Comparison of ENCODE assay signal across 13 mouse cellular contexts in the genomic region with DNA sequence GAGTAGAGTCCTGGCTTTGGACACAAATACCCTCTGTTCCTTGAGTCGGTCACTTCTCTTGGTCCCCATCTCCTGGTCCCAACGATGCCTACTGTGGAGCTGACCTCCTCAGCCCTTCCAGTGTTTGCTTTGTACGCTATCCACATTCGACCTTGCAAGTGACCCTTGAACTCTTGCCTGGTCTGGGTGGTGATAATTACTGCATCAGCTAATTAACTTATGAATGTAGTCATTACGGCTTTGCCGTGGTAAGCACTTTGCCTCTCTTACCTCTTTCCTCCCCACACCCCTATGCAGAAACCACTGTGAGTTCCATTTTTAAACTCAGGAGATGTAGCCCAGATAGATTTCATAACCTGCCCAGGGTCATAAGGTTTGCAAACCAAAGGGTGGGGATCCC. TPM values are rescaled to one million over a fixed set of nuclear protein-coding genes. Genes with fewer than 3 reads are reported as not detected.
DNase-seq lines count a peak whose midpoint lies in the region; ATAC-seq and TF ChIP-seq lines count a peak whose summit lies in the region.
"Had no signal": no experiment of that assay in that cellular context is flagged by ENCODE, and none has a peak within 500 bp of the region (broad histone marks: within the 10 kb centered on the region; RNA-seq: fewer than 3 reads in every experiment).

No protein-coding gene starts in this region.

- H3K4me2 ChIP-seq in kidney, embryonic 15.5 days, result no peak overlapping the region
- 0 out of 2 replicates have a peak overlapping the region, but pooled peaks have one; percentile 5 for H3K4me2 ChIP-seq in stomach, postnatal 0 days (replicated peaks; ENCODE audit: low read depth)
- H3K4me2 ChIP-seq in forebrain, embryonic 11.5 days (ENCODE audit: low read depth, low read length, severe bottlenecking), result no peak overlapping the region

- peaks cover 56% of the 10 kb centered on the region for H3K4me1 ChIP-seq in erythroblast, embryonic 14.5 days (ENCODE audit: control insufficient read depth)
- peaks cover 11% of the 10 kb centered on the region for H3K4me1 ChIP-seq in kidney, adult 2 months (ENCODE audit: control insufficient read depth, insufficient read depth, low read length)
- H3K4me1 ChIP-seq in kidney, embryonic 15.5 days, result peaks cover 17% of the 10 kb centered on the region
- H3K4me1 ChIP-seq in spleen, adult 2 months (ENCODE audit: control insufficient read depth, insufficient read depth, insufficient read length), result peaks cover 21% of the 10 kb centered on the region
- no peaks in the 10 kb centered on the region for H3K4me1 ChIP-seq in stomach, postnatal 0 days (replicated peaks; ENCODE audit: control insufficient read depth, insufficient read depth)
- H3K4me1 ChIP-seq in forebrain, embryonic 11.5 days (replicated peaks; ENCODE audit: control insufficient read depth, insufficient read depth, low read length), result 0 out of 2 replicates have a peak, but pooled peaks cover 2% of the 10 kb centered on the region

- WGBS in kidney, adult 2 months, result 51% methylated on average over 6 of the region's 6 CpGs
- 71% methylated on average over 6 of the region's 6 CpGs for WGBS in kidney, embryonic 15.5 days
- WGBS in spleen, adult 2 months, result 81% methylated on average over 6 of the region's 6 CpGs
- WGBS in stomach, postnatal 0 days, result 74% methylated on average over 6 of the region's 6 CpGs
- WGBS in forebrain, embryonic 11.5 days, result 72% methylated on average over 6 of the region's 6 CpGs

- peak overlapping the region; percentile 69 for H3K4me3 ChIP-seq in erythroblast, embryonic 14.5 days (replicated peaks)
- peak overlapping the region; percentile 40 for H3K4me3 ChIP-seq in kidney, adult 2 months (ENCODE audit: insufficient read depth, low read depth, low read length)
- H3K4me3 ChIP-seq in kidney, embryonic 15.5 days (replicated peaks), result no peak overlapping the region
- no peak overlapping the region for H3K4me3 ChIP-seq in spleen, adult 2 months (ENCODE audit: extremely low read depth, insufficient read depth, insufficient read length)
- no peak overlapping the region for H3K4me3 ChIP-seq in stomach, postnatal 0 days (ENCODE audit: low read depth, low read length)
- no peak overlapping the region for H3K4me3 ChIP-seq in forebrain, embryonic 11.5 days (ENCODE audit: low read depth, low read length)

- H3K36me3 ChIP-seq in erythroblast, embryonic 14.5 days (ENCODE audit: control insufficient read depth), result no peaks in the 10 kb centered on the region
- no peaks in the 10 kb centered on the region for H3K36me3 ChIP-seq in kidney, adult 2 months (ENCODE audit: control insufficient read depth, insufficient read depth, low read length)
- H3K36me3 ChIP-seq in kidney, embryonic 15.5 days, result no peaks in the 10 kb centered on the region
- no peaks in the 10 kb centered on the region for H3K36me3 ChIP-seq in spleen, adult 2 months (ENCODE audit: control insufficient read depth, insufficient read depth, low read length)
- no peaks in the 10 kb centered on the region for H3K36me3 ChIP-seq in stomach, postnatal 0 days (ENCODE audit: control insufficient read depth, insufficient read depth, low read length)
- H3K36me3 ChIP-seq in forebrain, embryonic 11.5 days (ENCODE audit: control insufficient read depth, insufficient read depth, low read length), result no peaks in the 10 kb centered on the region

- no peak for ATAC-seq in erythroblast, adult 5-6 weeks (replicated peaks; ENCODE audit: low FRiP score, poor library complexity, severe bottlenecking)
- no peak for ATAC-seq in kidney, embryonic 15.5 days (replicated peaks; ENCODE audit: low FRiP score)
- no peak for ATAC-seq in stomach, postnatal 0 days (ENCODE audit: low FRiP score, low TSS enrichment)
- no peak for ATAC-seq in forebrain, embryonic 11.5 days (replicated peaks; ENCODE audit: low FRiP score)
- ATAC-seq: inflammation-experienced regulatory T-cells, adult 6 months had no signal

- H3K9ac ChIP-seq in kidney, embryonic 15.5 days, result no peak overlapping the region
- H3K9ac ChIP-seq in stomach, postnatal 0 days (ENCODE audit: low read length), result no peak overlapping the region
- H3K9ac ChIP-seq in forebrain, embryonic 11.5 days (ENCODE audit: low read length), result no peak overlapping the region

- no peak for TF ChIP-seq POLR2A in kidney, adult 2 months (IDR thresholded peaks at IDR 0.05; ENCODE audit: low read depth, low read length)
- TF ChIP-seq POLR2A in spleen, adult 2 months (IDR thresholded peaks at IDR 0.05; ENCODE audit: low read depth, low read length), result no peak

- peak overlapping the region; percentile 71 for H3K27ac ChIP-seq in kidney, adult 2 months (ENCODE audit: insufficient read depth, low read depth, low read length)
- H3K27ac ChIP-seq in kidney, embryonic 15.5 days, result no peak overlapping the region
- peak overlapping the region; percentile 97; the same call in 1 of the 2 replicates for H3K27ac ChIP-seq in spleen, adult 2 months (ENCODE audit: insufficient read depth, low read length)
- H3K27ac ChIP-seq in stomach, postnatal 0 days (replicated peaks), result no peak overlapping the region
- no peak overlapping the region for H3K27ac ChIP-seq in forebrain, embryonic 11.5 days (ENCODE audit: low read depth, low read length)

- no peak for TF ChIP-seq EP300 in stomach, postnatal 0 days (optimal IDR thresholded peaks at IDR 0.05)

- DNase-seq in kidney, adult 2 months, result peak; percentile 70
- no peak for DNase-seq in spleen, adult 2 months (ENCODE audit: low read depth in 1 of 2, low spot score in 2 of 2)
- DNase-seq in spleen, adult 12 weeks (ENCODE audit: low spot score), result no peak
- no peak for DNase-seq in stomach, postnatal 0 days (ENCODE audit: low spot score)
- no peak for DNase-seq in forebrain, embryonic 11.5 days (ENCODE audit: low spot score)
- DNase-seq: gastrocnemius, postnatal 25 days; lung, postnatal 14 days; spleen, adult 18-20 months had no signal

- H3K9me3 ChIP-seq in erythroblast, embryonic 14.5 days (ENCODE audit: control insufficient read depth, low read length), result no peaks in the 10 kb centered on the region
- no peaks in the 10 kb centered on the region for H3K9me3 ChIP-seq in kidney, embryonic 15.5 days (replicated peaks)
- H3K9me3 ChIP-seq in stomach, postnatal 0 days (ENCODE audit: control insufficient read depth, low read length), result no peaks in the 10 kb centered on the region
- no peaks in the 10 kb centered on the region for H3K9me3 ChIP-seq in forebrain, embryonic 11.5 days (ENCODE audit: control insufficient read depth, low read length)
- H3K9me3 ChIP-seq: G1E had no signal

- peaks cover 31% of the 10 kb centered on the region for H3K27me3 ChIP-seq in erythroblast, embryonic 14.5 days (ENCODE audit: control insufficient read depth)
- H3K27me3 ChIP-seq in kidney, adult 2 months (replicated peaks; ENCODE audit: control insufficient read depth, insufficient read depth, low read length), result no peaks in the 10 kb centered on the region
- H3K27me3 ChIP-seq in kidney, embryonic 15.5 days, result peaks cover 12% of the 10 kb centered on the region; the same call in 1 of the 2 replicates
- H3K27me3 ChIP-seq in spleen, adult 2 months (ENCODE audit: control insufficient read depth, insufficient read depth, low read length), result no peaks in the 10 kb centered on the region
- no peaks in the 10 kb centered on the region for H3K27me3 ChIP-seq in stomach, postnatal 0 days (ENCODE audit: control insufficient read depth, insufficient read depth, low read length)
- peaks cover 8% of the 10 kb centered on the region for H3K27me3 ChIP-seq in forebrain, embryonic 11.5 days (ENCODE audit: control insufficient read depth, insufficient read depth, low read length)

- TF ChIP-seq CTCF in kidney, adult 2 months (conservative IDR thresholded peaks at IDR 0.05; ENCODE audit: insufficient read depth, insufficient read length, low read depth, low read length), result no peak
- no peak for TF ChIP-seq CTCF in spleen, adult 2 months (IDR thresholded peaks at IDR 0.05; ENCODE audit: extremely low read depth, insufficient read depth, insufficient read length, insufficient replicate concordance)
- TF ChIP-seq CTCF in stomach, postnatal 0 days (IDR thresholded peaks at IDR 0.05; ENCODE audit: low read depth), result no peak

RNA-seq across cellular contexts. Expression of a gene that starts 1.8 kb away (rescaled TPM):
- polyA plus RNA-seq in erythroblast, embryonic 14.5 days (2012), result 0.14 and 0.17 TPM in 2 replicates
- 1.9 and 8.6 TPM in 2 replicates for total RNA-seq in erythroblast, adult 5-6 weeks (2015; ENCODE audit: low replicate concordance)
- total RNA-seq in erythroblast, adult 5-6 weeks (2017; ENCODE audit: low replicate concordance), result 8.1 and 8.4 TPM in 2 replicates
- polyA plus RNA-seq in kidney, adult 2 months (2012; rRNA removed), result 31.9 and 35.8 TPM in 2 replicates
- 11.6 and 15.0 TPM in 2 replicates for polyA plus RNA-seq in kidney, embryonic 15.5 days (2015; fragmentation: Nextera tagmentation; extraction: Ambion mirVana)
- polyA plus RNA-seq in spleen, adult 2 months (2012; rRNA removed), result 18.0 and 19.5 TPM in 2 replicates
- 10.9 and 11.9 TPM in 2 replicates for polyA plus RNA-seq in stomach, postnatal 0 days (2015; fragmentation: Nextera tagmentation; extraction: Ambion mirVana)
- polyA plus RNA-seq in forebrain, embryonic 11.5 days (2014; fragmentation: Nextera tagmentation; extraction: Ambion mirVana), result 3.0 and 5.3 TPM in 2 replicates

Comparison
In these comparisons a context has a peak if more than half of its experiments do, and no peak if none do; other contexts are left out.
1. H3K4me3 ChIP-seq: peak in erythroblast, embryonic 14.5 days (single experiment) and kidney, adult 2 months (single experiment); none in kidney, embryonic 15.5 days (single experiment), spleen, adult 2 months (single experiment), stomach, postnatal 0 days (single experiment) and forebrain, embryonic 11.5 days (single experiment).
2. H3K27ac ChIP-seq: peak in kidney, adult 2 months (single experiment) and spleen, adult 2 months (single experiment); none in kidney, embryonic 15.5 days (single experiment), stomach, postnatal 0 days (single experiment) and forebrain, embryonic 11.5 days (single experiment).